ENCODE assay signal across 8 mouse cellular contexts in genomic region chr10:80144864-80145838, GRCm38 (mm10). TPM values are rescaled to one million over a fixed set of nuclear protein-coding genes. Genes with fewer than 3 reads are reported as not detected.
DNase-seq lines count a peak whose midpoint lies in the region; ATAC-seq and TF ChIP-seq lines count a peak whose summit lies in the region.

No protein-coding gene starts in this region.

- 65% methylated on average over 20 of the region's 20 CpGs for WGBS in heart, adult 2 months
- 65% methylated on average over 20 of the region's 20 CpGs for WGBS in kidney, adult 2 months
- WGBS in liver, embryonic 11.5 days: 80% methylated on average over 20 of the region's 20 CpGs
- 74% methylated on average over 20 of the region's 20 CpGs for WGBS in neural tube, embryonic 12.5 days

- peak overlapping the region; percentile 93 for H3K27ac ChIP-seq in heart, adult 2 months
- H3K27ac ChIP-seq in kidney, adult 2 months (ENCODE audit: insufficient read depth, low read depth, low read length): 0 out of 2 replicates have a peak overlapping the region, but pooled peaks have one; percentile 0
- peak overlapping the region; percentile 99 for H3K27ac ChIP-seq in liver, embryonic 11.5 days (ENCODE audit: low read depth, low read length)
- H3K27ac ChIP-seq in neural tube, embryonic 12.5 days: no peak overlapping the region

- peak overlapping the region; percentile 19; the same call in 1 of the 2 replicates for H3K4me2 ChIP-seq in liver, embryonic 11.5 days
- H3K4me2 ChIP-seq in neural tube, embryonic 12.5 days (replicated peaks): 0 out of 2 replicates have a peak overlapping the region, but pooled peaks have one; percentile 9

- H3K9ac ChIP-seq in heart, adult 2 months (ENCODE audit: low read depth, low read length): 0 out of 2 replicates have a peak overlapping the region, but pooled peaks have one; percentile 15
- 0 out of 2 replicates have a peak overlapping the region, but pooled peaks have one; percentile 49 for H3K9ac ChIP-seq in liver, embryonic 11.5 days (ENCODE audit: low read depth, low read length)
- peak overlapping the region; percentile 35 for H3K9ac ChIP-seq in neural tube, embryonic 12.5 days

- peaks cover 4% of the 10 kb centered on the region for H3K79me2 ChIP-seq in heart, adult 2 months (replicated peaks; ENCODE audit: control insufficient read depth, insufficient read depth, low read length)

- TF ChIP-seq POLR2A in heart, adult 2 months (IDR thresholded peaks at IDR 0.05; ENCODE audit: insufficient read depth, low read depth, low read length): 0 out of 2 replicates have a peak, but pooled peaks have one; percentile 5
- TF ChIP-seq POLR2A in kidney, adult 2 months (IDR thresholded peaks at IDR 0.05; ENCODE audit: low read depth, low read length): no peak

- no peaks in the 10 kb centered on the region for H3K9me3 ChIP-seq in liver, embryonic 11.5 days (ENCODE audit: control insufficient read depth, low read length)
- H3K9me3 ChIP-seq in neural tube, embryonic 12.5 days: no peaks in the 10 kb centered on the region

- peak; percentile 74 for DNase-seq in ovary, postnatal 36 days (ENCODE audit: low spot score)
- no peak for DNase-seq in ovary, adult 18-20 months (ENCODE audit: low spot score)
- DNase-seq in cerebellum, postnatal 25 days: peak; percentile 82 to 89
- peak; percentile 83 to 86 for DNase-seq in heart, adult 2 months
- DNase-seq in kidney, adult 2 months: peak; percentile 76
- DNase-seq in liver, embryonic 11.5 days (ENCODE audit: low spot score): peak; percentile 46
- peak; percentile 80 for DNase-seq in thymus, postnatal 25 days

- TF ChIP-seq EP300 in heart, adult 2 months (IDR thresholded peaks at IDR 0.05; ENCODE audit: insufficient read depth, low read depth, low read length): peak; percentile 94

- intact Hi-C loops in heart, adult 2 months (cut with DNase I): loop anchor here (1.0 to 5.0 kb wide), 2 partner anchors 20 to 218 kb away; partner anchors contain the start of genes Arid3a and Cirbp

- H3K4me1 ChIP-seq in heart, adult 2 months (ENCODE audit: control insufficient read depth, insufficient read depth, low read length): peaks cover 18% of the 10 kb centered on the region
- peaks cover 23% of the 10 kb centered on the region for H3K4me1 ChIP-seq in kidney, adult 2 months (ENCODE audit: control insufficient read depth, insufficient read depth, low read length)
- peaks cover 51% of the 10 kb centered on the region for H3K4me1 ChIP-seq in liver, embryonic 11.5 days (replicated peaks; ENCODE audit: control insufficient read depth, insufficient read depth, low read length)
- H3K4me1 ChIP-seq in neural tube, embryonic 12.5 days: peaks cover 49% of the 10 kb centered on the region

- no peak overlapping the region for H3K4me3 ChIP-seq in heart, adult 2 months
- no peak overlapping the region for H3K4me3 ChIP-seq in kidney, adult 2 months (ENCODE audit: insufficient read depth, low read depth, low read length)
- H3K4me3 ChIP-seq in liver, embryonic 11.5 days (ENCODE audit: low read depth, low read length): no peak overlapping the region
- peak overlapping the region; percentile 5; the same call in 1 of the 2 replicates for H3K4me3 ChIP-seq in neural tube, embryonic 12.5 days

- peak; percentile 96 for TF ChIP-seq CTCF in heart, adult 2 months (IDR thresholded peaks at IDR 0.05)
- peak; percentile 79 for TF ChIP-seq CTCF in kidney, adult 2 months (conservative IDR thresholded peaks at IDR 0.05; ENCODE audit: insufficient read depth, insufficient read length, low read depth, low read length)

- H3K27me3 ChIP-seq in heart, adult 2 months (ENCODE audit: control insufficient read depth, insufficient read depth, low read length): no peaks in the 10 kb centered on the region
- no peaks in the 10 kb centered on the region for H3K27me3 ChIP-seq in kidney, adult 2 months (replicated peaks; ENCODE audit: control insufficient read depth, insufficient read depth, low read length)
- no peaks in the 10 kb centered on the region for H3K27me3 ChIP-seq in liver, embryonic 11.5 days (replicated peaks; ENCODE audit: control insufficient read depth, insufficient read depth, low read length)
- no peaks in the 10 kb centered on the region for H3K27me3 ChIP-seq in neural tube, embryonic 12.5 days (replicated peaks)

- no peaks in the 10 kb centered on the region for H3K36me3 ChIP-seq in heart, adult 2 months (ENCODE audit: control insufficient read depth, insufficient read depth, low read length)
- peaks cover 3% of the 10 kb centered on the region; the same call in 1 of the 2 replicates for H3K36me3 ChIP-seq in kidney, adult 2 months (ENCODE audit: control insufficient read depth, insufficient read depth, low read length)
- peaks cover 33% of the 10 kb centered on the region for H3K36me3 ChIP-seq in liver, embryonic 11.5 days (ENCODE audit: control insufficient read depth, insufficient read depth, low read length)
- H3K36me3 ChIP-seq in neural tube, embryonic 12.5 days: peaks cover 34% of the 10 kb centered on the region

- ATAC-seq in liver, embryonic 11.5 days (replicated peaks; ENCODE audit: low FRiP score): no peak
- no peak for ATAC-seq in neural tube, embryonic 12.5 days (ENCODE audit: low FRiP score, low read depth)

RNA-seq across cellular contexts. Expression of gene Midn, which starts 2.9 kb away (rescaled TPM):
- 100 to 1,000 TPM in 1 of 2 experiments, 10 to 100 TPM in 1; 96.2 to 102 TPM for total RNA-seq in heart, adult 2 months (2021)
- polyA plus RNA-seq in heart, adult 2 months (2012; rRNA removed): 50.1 and 74.5 TPM in 2 replicates
- polyA plus RNA-seq in kidney, adult 2 months (2012; rRNA removed): 65.6 and 67.0 TPM in 2 replicates
- polyA plus RNA-seq in liver, embryonic 11.5 days (2014; fragmentation: Nextera tagmentation; extraction: Ambion mirVana): 19.2 and 20.1 TPM in 2 replicates
- polyA plus RNA-seq in neural tube, embryonic 12.5 days (2016; fragmentation: Nextera tagmentation; extraction: Ambion mirVana): 40.8 and 45.1 TPM in 2 replicates

RNA-seq across cellular contexts. Expression of gene Cbarp, which starts 4.5 kb away (rescaled TPM):
- total RNA-seq in heart, adult 2 months (2021): 1 to 10 TPM; 3.9 to 4.9 TPM
- polyA plus RNA-seq in heart, adult 2 months (2012; rRNA removed): 3.0 and 4.3 TPM in 2 replicates
- 8.1 and 8.7 TPM in 2 replicates for polyA plus RNA-seq in kidney, adult 2 months (2012; rRNA removed)
- 2.8 and 3.1 TPM in 2 replicates for polyA plus RNA-seq in liver, embryonic 11.5 days (2014; fragmentation: Nextera tagmentation; extraction: Ambion mirVana)
- 26.5 and 27.3 TPM in 2 replicates for polyA plus RNA-seq in neural tube, embryonic 12.5 days (2016; fragmentation: Nextera tagmentation; extraction: Ambion mirVana)

RNA-seq across cellular contexts. Expression of gene Atp5d, which starts 6.7 kb away (rescaled TPM):
- total RNA-seq in heart, adult 2 months (2021): 1,000 to 10,000 TPM; 1,015 to 1,150 TPM
- polyA plus RNA-seq in heart, adult 2 months (2012; rRNA removed): 1,139 and 1,938 TPM in 2 replicates
- 1,948 and 2,036 TPM in 2 replicates for polyA plus RNA-seq in kidney, adult 2 months (2012; rRNA removed)
- polyA plus RNA-seq in liver, embryonic 11.5 days (2014; fragmentation: Nextera tagmentation; extraction: Ambion mirVana): 482 and 514 TPM in 2 replicates
- 396 and 422 TPM in 2 replicates for polyA plus RNA-seq in neural tube, embryonic 12.5 days (2016; fragmentation: Nextera tagmentation; extraction: Ambion mirVana)

RNA-seq across cellular contexts. Expression of gene Cirbp, which starts 20.6 kb away (rescaled TPM):
- 10 to 100 TPM; 34.2 to 43.2 TPM for total RNA-seq in heart, adult 2 months (2021)
- polyA plus RNA-seq in heart, adult 2 months (2012; rRNA removed): 62.5 and 85.8 TPM in 2 replicates
- polyA plus RNA-seq in kidney, adult 2 months (2012; rRNA removed): 86.7 and 87.8 TPM in 2 replicates
- polyA plus RNA-seq in liver, embryonic 11.5 days (2014; fragmentation: Nextera tagmentation; extraction: Ambion mirVana): 22.5 and 25.1 TPM in 2 replicates
- 262 and 273 TPM in 2 replicates for polyA plus RNA-seq in neural tube, embryonic 12.5 days (2016; fragmentation: Nextera tagmentation; extraction: Ambion mirVana)

RNA-seq across cellular contexts. Expression of gene 1600002K03Rik, which starts 27.6 kb away (rescaled TPM):
- 1 to 10 TPM; 5.9 to 6.0 TPM for total RNA-seq in heart, adult 2 months (2021)
- polyA plus RNA-seq in heart, adult 2 months (2012; rRNA removed): 5.6 and 6.3 TPM in 2 replicates
- 7.9 and 11.2 TPM in 2 replicates for polyA plus RNA-seq in kidney, adult 2 months (2012; rRNA removed)
- polyA plus RNA-seq in liver, embryonic 11.5 days (2014; fragmentation: Nextera tagmentation; extraction: Ambion mirVana): 21.8 and 27.4 TPM in 2 replicates
- 14.9 and 15.7 TPM in 2 replicates for polyA plus RNA-seq in neural tube, embryonic 12.5 days (2016; fragmentation: Nextera tagmentation; extraction: Ambion mirVana)
